Mouse (Mus musculus): ENCODE data around the gene Sapcd1.
A peak's percentile ranks its signal among the peaks of the same experiment; 100 is the strongest.
"Not testable (repeated sequence)": the region's sequence is repeated elsewhere in the genome, so short reads cannot be mapped to it uniquely, and the experiment has no call there.

Gene Sapcd1

DNA sequence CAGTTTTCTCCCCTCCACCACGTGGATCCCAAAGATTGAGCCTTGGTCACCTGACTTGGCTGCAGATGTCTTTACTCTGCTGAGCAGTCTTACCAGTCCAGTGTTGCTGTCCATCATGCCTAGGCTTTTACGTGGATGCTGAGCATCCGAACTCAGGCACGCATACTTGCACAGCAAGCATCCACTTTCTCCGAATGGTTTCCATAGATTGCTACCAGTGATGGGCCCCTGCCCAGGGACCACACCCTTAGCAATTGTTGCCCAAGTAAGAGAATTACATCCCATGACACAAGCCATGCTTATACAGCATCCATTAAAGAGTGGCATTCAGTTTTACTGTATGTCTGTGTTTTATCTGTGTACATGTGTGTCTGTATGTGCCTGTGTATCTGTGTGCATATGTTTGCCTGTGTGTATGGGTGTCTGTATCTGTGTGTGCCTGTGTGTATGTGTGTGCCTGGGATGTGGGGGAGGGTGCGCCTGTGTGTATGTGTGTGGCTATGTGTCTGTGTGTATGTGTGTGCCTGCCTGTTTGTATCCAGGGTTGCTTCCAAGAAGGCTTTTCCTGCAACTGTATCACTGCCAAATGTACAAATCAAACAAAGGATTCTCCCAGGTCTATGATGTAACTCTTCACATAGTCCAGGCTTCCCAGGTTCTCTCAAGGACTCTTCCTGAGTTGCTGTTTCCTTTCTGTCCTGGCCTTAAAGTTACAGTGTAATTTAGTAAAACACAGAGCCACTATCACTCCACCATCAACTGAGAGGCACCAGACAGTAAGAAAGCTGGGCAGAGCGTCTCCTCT lies 28.1 kb upstream of the Sapcd1 start:
- no peak for DNase-seq (ENCODE audit: low read depth in 1 of 2, low spot score in 2 of 2)

DNA sequence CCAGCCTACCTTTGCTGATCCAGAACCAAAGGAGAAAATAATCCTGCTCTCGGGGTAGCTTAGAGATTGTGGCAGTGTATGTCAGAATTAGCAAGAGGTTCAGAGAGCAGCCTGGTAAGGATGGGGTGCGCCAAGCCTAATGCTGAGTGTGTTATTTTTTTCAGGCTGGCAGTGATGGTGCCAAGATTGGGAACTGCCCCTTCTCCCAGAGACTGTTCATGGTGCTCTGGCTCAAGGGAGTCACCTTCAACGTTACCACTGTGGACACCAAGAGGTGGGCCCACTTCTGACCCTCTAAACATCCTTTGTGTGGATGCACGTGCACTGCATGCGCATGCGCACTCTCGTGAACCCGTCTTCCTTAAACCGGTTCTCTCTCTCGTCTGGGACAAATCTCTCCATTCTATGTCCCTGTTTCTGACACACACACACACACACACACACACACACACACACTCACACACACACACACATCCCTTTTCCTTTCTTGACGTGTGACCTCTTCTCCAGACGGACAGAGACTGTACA lies 24.5 kb upstream of the Sapcd1 start:
- DNase-seq (ENCODE audit: low read depth in 1 of 2, low spot score in 2 of 2), result no peak

DNA sequence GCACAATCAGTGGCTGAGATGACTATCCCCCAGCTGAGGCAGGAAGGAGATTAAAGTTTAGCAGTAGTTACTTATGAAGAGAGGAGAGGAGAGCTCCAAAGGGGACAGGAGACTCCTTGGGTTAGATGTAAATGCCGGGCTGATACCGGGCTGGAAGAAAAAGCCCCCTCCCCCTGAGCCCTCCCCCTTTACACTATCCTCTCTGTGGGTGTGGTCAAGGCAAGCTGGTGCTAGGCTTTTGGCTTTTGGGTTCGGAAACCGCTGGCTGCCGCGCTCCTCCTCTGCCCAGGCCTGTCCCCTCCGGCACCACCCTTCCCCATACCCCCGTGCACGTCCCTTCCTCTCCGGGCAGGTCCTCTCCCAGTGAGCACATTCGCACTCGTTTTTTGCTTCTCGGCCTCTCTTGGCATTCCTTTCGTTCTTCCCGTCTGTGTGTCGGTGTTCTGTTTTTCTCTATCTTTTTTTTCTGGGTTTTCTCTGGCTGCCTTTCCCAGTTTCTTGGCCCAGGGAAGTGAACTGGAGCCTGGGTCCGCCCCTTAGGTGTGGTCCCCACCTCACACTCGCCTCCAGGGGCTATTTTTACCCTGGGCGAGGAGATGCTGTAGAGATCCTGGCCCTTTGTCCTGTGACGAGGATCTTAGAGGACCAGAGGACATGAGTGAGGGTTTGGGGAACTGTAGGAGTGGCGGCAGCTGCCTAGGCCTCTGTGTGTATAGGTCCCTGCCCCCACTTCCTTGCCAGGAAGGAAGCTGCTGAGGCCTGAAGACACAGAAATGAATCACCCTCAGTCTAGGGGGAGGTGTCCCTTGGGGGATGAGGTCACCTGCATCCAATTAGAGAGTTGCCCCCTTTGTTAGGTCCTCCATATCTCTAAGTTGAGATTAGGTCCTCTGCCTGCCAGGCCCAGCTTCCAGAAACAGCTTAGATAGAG lies 23.6 kb upstream of the Sapcd1 start:
- peak; percentile 55 to 56 for DNase-seq (ENCODE audit: low read depth in 1 of 2, low spot score in 2 of 2)

DNA sequence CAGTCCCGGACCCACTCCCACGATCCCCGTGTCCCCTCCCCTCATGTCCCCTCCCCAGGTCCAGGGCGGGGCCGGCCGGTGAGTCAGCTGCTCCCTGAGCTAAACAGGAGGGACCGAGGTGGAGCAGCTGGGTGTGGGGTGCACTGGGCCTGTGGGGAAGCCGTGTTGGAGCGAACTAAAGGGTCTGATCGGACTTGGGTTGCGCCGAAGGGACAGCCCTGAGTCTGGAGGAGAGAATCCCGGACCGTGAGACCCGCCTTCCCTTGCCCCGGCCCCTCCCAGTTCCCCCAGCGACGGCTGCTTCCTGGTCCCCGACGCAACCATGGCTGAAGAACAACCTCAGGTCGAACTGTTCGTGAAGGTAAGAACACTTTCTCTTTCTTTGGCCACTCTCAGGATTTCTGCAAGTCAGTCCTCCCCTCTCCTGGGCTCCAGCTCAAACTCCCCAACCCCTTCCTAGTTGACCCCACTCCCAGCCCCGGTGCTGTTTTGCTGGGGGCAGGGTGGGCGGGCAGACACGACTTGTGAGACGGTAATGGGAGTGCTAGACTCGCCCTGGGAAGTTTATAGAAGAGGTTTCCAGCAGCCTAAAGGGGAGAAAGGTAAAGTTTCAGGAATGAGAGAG lies 22.4 kb upstream of the Sapcd1 start:
- peak in 1 of 2 experiments; percentile 55 for DNase-seq (ENCODE audit: low read depth in 1 of 2, low spot score in 2 of 2)

DNA sequence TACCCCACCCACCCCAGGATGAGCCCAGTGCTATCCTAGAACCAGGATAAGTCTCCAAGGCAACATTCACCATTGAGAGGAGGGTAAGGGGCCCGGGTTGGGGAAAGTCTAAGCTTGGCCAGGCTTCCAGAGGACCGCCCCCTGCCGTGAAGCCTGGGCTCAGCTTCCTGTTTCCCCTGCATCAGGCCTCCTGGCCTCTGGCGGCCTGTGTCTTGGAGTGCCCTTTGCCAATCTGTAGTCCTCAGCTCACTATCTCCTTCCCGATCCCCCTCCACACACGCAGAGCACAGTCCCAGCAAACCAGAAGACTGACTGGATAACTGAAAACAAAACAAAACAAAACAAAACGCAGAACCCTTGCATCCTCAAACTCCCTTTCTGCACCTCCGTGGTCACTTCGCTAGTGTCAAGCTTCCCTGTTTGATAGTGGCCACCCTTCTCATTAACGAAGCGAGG lies 21.8 kb upstream of the Sapcd1 start, which contains the start of gene Clic1:
Clic1 (plus strand) TSS at position 406 of the 456 bp plus-strand sequence.
- DNase-seq (ENCODE audit: low read depth in 1 of 2, low spot score in 2 of 2), result no peak

DNA sequence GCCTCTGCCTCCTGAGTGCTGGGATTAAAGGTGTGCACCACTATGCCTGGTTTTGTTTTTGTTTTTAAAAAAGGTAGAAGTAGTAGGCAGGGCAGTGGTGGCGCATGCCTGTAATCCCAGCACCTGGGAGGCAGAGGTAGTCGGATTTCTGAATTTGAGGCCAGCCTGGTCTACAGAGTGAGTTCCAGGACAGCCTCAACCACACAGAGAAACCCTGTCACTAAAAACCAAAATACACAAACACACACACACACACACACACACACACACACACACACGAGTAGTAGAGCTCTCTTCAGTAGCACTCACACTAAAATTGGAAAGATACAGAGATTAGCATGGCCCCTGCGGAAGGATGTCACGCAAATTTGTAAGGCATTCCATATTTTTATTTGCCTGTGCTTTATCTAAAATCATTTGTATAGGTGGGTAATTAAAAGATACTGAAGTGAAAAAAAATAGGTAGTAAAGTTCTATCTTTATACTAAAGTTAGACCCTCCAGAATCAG lies 21.2 kb upstream of the Sapcd1 start:
- no peak for DNase-seq (ENCODE audit: low read depth in 1 of 2, low spot score in 2 of 2)

DNA sequence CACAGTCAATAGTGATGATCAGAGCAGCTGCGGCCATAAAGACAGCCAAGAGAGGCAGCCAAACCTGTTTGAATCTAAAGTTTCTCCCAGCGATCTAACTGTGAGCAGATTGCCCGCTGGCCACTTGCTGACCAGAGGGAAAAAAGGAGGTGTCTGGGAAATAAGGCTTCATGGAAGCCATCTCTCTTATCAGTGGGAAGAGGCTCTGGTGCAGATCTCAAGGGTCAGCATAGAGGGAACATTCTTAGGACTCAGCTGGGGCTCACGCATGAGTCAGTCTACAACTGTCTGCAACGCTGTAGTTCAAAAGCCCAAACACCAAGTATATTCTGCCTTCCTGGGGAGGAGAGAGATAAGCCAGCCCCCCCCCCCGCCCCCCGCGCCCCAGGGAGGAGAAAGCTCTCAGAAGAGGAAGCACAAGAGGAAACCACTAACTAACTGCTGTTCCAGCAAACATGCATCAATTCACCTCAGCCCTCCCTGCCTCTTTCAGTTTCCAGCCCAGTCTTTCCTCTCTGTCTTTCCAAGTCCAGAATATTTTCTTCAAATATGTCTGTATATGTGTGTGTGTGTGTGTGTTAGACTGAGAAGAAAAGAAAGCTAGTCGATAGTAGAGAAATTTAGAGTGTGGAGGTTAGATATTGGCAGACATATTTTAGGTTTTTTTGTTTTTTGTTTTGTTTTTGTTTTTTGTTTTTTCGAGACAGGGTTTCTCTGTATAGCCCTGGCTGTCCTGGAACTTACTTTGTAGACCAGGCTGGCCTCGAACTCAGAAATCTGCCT lies 20.5 kb upstream of the Sapcd1 start:
- no peak for DNase-seq (ENCODE audit: low read depth in 1 of 2, low spot score in 2 of 2)

DNA sequence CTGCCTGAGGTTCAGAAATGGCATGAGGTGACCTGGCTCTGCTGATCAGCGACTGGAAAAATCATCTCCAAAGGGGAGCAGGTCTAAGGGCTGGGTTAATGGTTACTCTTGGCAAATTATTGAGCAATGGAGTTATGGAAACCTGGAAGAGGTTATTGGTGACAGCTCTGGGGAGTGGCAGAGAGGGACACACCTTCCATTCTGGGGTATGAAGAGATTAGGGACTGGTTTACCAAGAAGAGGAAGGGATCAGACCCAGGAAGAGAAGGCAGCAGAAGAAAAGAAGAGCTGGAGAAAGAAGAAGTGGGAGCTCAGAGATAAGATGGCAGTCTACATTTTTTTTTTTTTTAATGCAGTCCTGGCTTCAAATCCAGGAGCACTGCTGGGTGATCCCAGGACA lies 19.9 kb upstream of the Sapcd1 start:
- DNase-seq (ENCODE audit: low read depth in 1 of 2, low spot score in 2 of 2), result no peak

DNA sequence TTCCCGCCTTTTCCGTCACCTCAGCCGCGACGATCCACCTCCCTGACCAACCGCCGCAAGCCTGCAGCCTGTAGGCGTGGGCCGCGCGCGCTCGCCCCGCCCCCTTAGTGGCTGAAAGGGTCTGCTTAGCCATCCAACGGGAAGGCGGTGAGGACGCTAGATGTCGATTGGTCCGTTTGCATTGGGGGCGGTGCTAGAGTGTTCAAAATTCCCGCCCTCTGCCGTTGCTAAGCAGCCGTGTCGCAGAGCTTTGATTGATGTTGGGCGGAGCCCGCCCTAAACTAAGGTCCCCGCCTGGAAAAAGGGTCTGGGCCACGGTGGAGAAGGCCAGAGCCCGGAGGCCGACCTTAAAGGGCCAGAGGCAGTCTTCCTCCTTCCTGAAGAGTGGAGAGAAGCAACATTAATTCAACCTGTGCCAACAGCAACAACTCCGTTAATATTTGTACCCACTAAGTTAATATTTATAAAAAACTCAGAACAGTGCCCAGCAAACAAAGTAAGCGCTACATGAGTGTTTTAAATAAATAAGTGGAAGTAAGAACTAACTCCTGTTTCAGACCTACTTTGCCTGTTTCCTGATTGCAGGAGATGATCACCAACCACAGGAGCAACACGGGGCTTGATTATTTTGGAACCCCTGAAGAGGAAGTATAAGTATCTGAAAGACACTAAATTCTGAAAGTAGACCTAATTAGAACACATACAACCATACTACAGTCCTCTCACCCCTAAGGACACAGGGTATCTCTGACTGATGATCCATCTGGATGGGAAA lies 19.1 kb upstream of the Sapcd1 start, which contains the start of gene Msh5:
Msh5 (minus strand) TSS at position 65 of the 775 bp plus-strand sequence.
- peak; percentile 89 for DNase-seq (ENCODE audit: low read depth in 1 of 2, low spot score in 2 of 2)

DNA sequence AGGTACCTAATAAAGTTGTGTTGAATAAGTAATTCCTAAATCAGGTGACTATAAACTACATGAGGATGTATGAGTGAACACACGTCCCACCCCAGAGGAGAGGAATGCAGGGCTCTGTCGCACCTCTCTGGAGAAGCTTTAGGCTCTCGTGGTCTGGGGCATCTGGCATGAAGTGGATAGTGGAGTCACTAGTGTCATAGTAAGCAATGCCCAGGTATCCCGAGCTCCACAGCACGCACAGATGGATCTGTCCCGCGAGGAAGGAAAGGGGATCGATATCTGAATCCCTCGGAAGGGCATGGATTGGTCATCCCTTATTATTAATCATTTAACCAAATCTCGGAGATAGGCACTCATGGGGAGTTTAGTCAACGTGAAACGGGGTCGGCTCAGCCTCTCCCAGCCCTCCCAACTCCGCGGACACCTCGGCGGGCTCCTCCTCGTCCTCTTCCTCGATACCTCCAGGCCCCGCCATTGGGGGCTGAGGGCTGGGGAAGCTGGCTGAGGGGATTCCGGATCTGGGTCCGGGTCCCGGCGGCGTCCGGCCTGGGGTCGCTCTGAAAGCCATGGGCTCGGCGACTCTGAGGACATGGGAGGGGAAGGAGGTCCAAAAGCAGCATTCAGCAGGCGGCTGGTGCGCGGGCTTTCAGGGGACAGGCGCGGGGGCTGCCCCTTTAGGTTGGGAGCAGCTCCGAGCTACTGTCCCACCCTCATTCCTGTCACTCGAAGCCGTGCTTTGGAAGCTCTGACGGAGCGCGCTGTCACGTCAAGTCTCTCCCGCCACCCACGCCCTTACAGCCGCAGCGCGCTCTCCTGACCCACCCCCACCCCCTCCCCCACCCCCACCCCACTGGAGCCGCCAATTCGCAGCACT lies 18.2 kb upstream of the Sapcd1 start:
- DNase-seq (ENCODE audit: low read depth in 1 of 2, low spot score in 2 of 2), result no peak

DNA sequence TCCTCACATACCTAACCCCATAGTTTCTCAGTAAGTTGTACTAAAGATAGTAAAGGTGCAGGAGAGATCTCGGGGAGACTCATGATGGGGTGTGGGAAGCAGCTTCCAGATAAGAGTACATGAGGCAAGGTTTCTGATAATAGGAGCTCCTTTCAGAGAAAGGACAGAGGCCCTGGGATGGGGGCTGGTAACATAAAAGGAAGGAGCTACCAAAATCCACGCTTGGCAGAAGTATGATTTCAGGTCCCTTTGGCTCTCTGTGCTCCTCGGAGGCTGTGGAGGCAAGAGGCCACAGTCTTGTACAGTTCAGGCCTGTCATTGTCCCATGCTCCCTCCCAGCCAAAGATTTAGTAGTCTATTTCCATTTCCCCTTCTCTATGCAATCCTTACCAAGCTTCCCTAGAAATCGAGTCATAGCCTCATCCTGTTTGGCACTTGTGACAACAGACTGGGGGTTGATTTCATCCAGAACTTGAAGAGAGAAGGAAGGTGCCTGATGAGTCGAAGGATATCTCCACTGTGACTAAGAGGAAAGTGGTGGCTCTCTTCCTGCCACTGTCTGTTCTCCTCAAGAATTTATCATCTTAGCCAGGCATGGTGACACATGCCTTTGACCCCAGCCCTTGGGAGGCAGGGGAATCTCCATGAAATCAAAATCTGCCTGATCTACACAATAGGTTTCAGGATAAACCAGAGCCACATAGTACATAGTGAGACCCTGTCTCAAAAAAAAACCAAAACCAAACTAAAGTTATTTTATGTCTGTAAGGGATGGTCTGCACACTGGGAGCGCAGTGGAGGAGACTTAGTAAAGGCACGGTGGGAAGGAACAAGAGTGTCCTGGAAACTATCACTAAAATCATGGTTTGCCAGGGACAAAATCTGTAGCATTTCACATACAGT lies 17.3 kb upstream of the Sapcd1 start:
- DNase-seq (ENCODE audit: low read depth in 1 of 2, low spot score in 2 of 2), result no peak

DNA sequence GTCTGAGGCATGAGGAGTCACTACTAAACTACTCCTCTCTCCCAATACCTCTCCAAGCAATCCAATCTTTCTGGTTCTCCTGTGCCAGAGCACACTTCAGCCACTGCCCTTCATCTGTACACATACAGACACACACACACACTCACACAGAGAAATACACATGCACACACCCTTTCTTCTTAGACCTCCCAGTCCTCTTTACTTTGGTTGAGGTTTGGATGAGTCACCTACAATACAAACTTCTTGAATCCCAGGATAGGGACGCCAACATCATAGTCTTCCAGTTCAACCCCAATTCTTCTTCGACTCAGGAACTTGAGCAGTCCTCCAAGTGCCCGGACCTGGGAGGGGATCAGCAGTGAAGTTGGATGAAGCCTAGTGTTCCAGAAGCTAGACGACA lies 16.0 kb upstream of the Sapcd1 start:
- DNase-seq (ENCODE audit: low read depth in 1 of 2, low spot score in 2 of 2), result no peak

DNA sequence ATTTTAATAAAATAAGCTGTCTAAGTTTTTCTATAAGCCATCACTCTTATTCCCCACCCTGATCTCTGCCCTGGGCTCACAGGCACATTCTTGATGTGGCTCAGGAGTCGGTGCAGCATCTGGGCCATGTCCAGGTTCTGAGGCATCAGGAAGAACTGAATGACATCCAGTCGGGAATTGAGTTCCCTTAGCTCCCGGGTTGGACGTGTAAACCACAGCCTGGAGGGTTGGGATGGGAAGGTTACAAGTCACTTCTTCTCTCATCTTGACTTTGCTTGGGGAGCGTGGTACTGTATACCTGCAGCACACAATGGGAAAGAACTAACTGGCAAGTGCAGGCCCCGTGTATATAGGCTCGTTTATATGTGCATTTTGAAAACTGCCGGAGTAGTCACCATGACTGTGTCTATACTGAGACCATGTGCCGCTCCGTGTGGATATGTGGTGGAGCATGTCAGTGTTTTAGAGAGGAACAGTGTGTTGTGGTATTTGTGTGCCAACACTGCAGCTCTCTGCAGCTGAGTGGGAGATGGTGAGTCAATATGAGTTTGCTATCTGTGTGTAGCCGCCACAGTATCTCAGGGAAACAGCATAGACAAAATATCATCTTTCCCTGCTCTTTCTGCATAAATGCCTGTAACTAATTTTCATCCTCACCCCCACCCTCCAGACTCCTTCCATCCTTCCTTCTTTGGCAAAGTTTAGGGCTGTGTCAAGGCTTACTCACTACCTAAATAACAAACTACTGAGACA lies 11.5 kb upstream of the Sapcd1 start:
- DNase-seq (ENCODE audit: low read depth in 1 of 2, low spot score in 2 of 2), result no peak

DNA sequence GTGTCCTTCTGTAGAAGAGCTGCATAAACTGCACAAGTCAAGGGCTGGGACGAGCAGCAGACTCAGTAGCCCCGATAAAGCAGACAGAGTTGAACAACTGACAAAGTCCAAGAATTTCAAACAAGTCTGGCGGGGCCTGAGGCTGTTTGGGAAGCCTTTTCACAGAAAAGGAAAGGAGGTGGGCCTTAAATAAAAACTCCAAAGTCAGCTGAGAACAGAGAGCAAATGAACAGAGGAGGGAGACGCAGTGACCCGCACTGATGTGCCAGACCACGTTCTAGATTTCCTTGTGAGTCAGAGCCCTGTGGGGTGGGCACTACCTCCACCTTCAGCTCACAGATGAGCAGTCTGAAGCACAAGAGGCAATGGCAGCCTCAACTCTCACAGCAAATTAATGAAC lies 7.1 kb upstream of the Sapcd1 start:
- DNase-seq (ENCODE audit: low read depth in 1 of 2, low spot score in 2 of 2), result no peak

DNA sequence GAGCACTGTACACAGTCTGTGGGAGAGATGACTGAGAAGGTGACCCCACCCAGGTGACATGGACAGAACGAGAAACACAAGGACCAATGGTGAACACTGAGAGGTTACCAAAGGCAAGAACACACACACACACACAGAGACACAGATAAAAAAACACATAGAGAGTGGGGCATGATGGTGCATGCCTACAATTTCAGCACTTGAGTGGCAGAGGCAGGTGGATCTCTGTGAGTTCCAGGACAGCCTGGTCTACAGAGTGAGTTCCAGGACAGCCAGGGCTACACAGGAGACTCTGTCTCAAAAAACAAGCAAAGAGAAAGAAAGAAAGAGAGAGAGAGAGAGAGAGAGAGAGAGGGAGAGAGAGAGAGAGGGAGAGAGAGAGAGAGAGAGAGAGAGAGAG lies 5.9 kb upstream of the Sapcd1 start:
- DNase-seq (ENCODE audit: low read depth in 1 of 2, low spot score in 2 of 2), result not testable (repeated sequence)

DNA sequence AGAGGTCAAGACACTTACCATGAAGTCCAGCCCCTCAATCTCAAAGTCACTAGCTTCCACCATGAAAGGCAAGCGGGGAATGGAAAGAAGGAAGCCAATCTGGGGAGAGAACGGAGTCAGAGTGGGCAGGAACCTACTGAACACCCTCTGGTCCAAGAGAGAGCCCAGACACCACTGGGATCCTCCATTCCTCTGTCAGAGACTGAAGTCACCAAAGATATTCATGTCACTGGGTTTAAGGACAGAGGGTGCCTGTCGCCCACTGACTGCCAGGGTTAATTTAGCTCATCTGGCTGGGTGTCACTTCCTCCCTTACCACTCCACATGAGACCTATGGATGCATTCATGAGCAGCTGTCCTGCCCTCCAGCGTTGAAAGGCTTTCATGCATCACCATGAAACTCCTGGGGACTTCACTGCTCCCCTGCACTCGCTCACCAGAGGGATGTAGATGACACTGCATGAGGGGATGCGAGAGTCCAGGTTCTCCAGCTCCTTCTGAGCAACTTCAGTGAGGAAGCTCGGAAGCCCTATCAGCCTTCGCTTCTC lies 4.6 kb upstream of the Sapcd1 start:
- DNase-seq (ENCODE audit: low read depth in 1 of 2, low spot score in 2 of 2), result no peak

All from monocyte, adult 2 months (primary cell).